Mouse (Mus musculus) E14TG2a.4 (cell line): Measurements from ENCODE around the gene Chac1.

Experiments
- CTCF ChIP-seq: conservative IDR thresholded peaks from 2 replicates; pipeline ENCODE4 v1.5.1; 2014; ENCODE audit warnings: low read length
- NANOG ChIP-seq: IDR thresholded peaks from 2 replicates; pipeline ENCODE4 v1.6.1; 2014; ENCODE audit warnings: borderline replicate concordance, low read length, mixed read lengths
- POU5F1 ChIP-seq: IDR thresholded peaks from 2 replicates; pipeline ENCODE4 v1.6.1; 2014; ENCODE audit warnings: low read length, borderline replicate concordance

GRCm38 (mm10) chr2:119355089-119355488 lies 4.1 kb downstream of the Chac1 start:
- TF ChIP-seq CTCF = no peak
- TF ChIP-seq POU5F1 = no peak
- no peak for TF ChIP-seq NANOG
